Mouse (Mus musculus): ENCODE results near the gene Shisa5. TPM values are rescaled to one million over a fixed set of nuclear protein-coding genes. Genes with fewer than 3 reads are reported as not detected.

Shisa5 gene
- polyA plus RNA-seq (2016; fragmentation: Nextera tagmentation; extraction: Ambion mirVana): 58.6 and 60.4 TPM in 2 replicates

GRCm38 (mm10) chr9:109038086-109038895, at the start of gene Shisa5:
Shisa5 (plus strand) TSS chr9:109038565.
- peak within 1 kb of the TSS; percentile 63 for H3K4me3 ChIP-seq
- no peaks in the 10 kb centered on the region for H3K27me3 ChIP-seq
- WGBS: under 1% methylated on average over 27 of the region's 40 CpGs
- peak within 1 kb of the TSS; percentile 48; the same call in 1 of the 2 replicates for H3K27ac ChIP-seq
- peak within 1 kb of the TSS; percentile 61 for H3K4me2 ChIP-seq (replicated peaks)
- no peaks in the 10 kb centered on the region for H3K36me3 ChIP-seq
- H3K4me1 ChIP-seq: peaks cover 24% of the 10 kb centered on the region
- peak within 1 kb of the TSS; percentile 61 for H3K9ac ChIP-seq
- peak; percentile 88 for ATAC-seq (ENCODE audit: insufficient number of reproducible peaks, insufficient read depth, low FRiP score, low TSS enrichment)
- H3K9me3 ChIP-seq: no peaks in the 10 kb centered on the region

- Histone ChIP-seq H3K9ac (no peak overlapping the region), H3K4me3 (no peak overlapping the region), H3K4me2 (replicated peaks) (no peak overlapping the region), H3K27ac (peak overlapping the region; percentile 84; the same call in 1 of the 2 replicates), H3K9me3 (no peaks in the 10 kb centered on the region), H3K36me3 (no peaks in the 10 kb centered on the region), H3K27me3 (no peaks in the 10 kb centered on the region), H3K4me1 (peaks cover 18% of the 10 kb centered on the region)
- no peak for ATAC-seq (ENCODE audit: insufficient number of reproducible peaks, insufficient read depth, low FRiP score, low TSS enrichment)
- WGBS: 79% methylated on average over 4 of the region's 4 CpGs
These were observed 48.4 kb upstream of the Shisa5 start for GRCm38 (mm10) chr9:108989802-108990461.

- no peaks in the 10 kb centered on the region for H3K9me3 ChIP-seq
- 32% methylated on average over 7 of the region's 7 CpGs for WGBS
These were observed 47.9 kb upstream of the Shisa5 start for GRCm38 (mm10) chr9:108990462-108990820.

GRCm38 (mm10) chr9:108991428-108992084, 46.8 kb upstream of the Shisa5 start, which contains the start of gene Pfkfb4:
Pfkfb4 (plus strand) TSS chr9:108991778.
- no peaks in the 10 kb centered on the region for H3K9me3 ChIP-seq
- H3K36me3 ChIP-seq: no peaks in the 10 kb centered on the region
- no peaks in the 10 kb centered on the region for H3K27me3 ChIP-seq
- H3K4me3 ChIP-seq: peak within 1 kb of the TSS; percentile 64
- 1% methylated on average over 31 of the region's 31 CpGs for WGBS
- H3K4me2 ChIP-seq (replicated peaks): peak within 1 kb of the TSS; percentile 64
- H3K27ac ChIP-seq: peak within 1 kb of the TSS; percentile 84
- peak within 1 kb of the TSS; percentile 60 for H3K9ac ChIP-seq
- ATAC-seq (ENCODE audit: insufficient number of reproducible peaks, insufficient read depth, low FRiP score, low TSS enrichment): peak; percentile 93
- H3K4me1 ChIP-seq: peaks cover 23% of the 10 kb centered on the region

More at GRCm38 (mm10) chr9:108990462-108990820, 47.9 kb upstream of the Shisa5 start:
- Histone ChIP-seq H3K4me2 (replicated peaks) (no peak overlapping the region), H3K9ac (no peak overlapping the region), H3K4me3 (no peak overlapping the region), H3K27me3 (no peaks in the 10 kb centered on the region), H3K36me3 (no peaks in the 10 kb centered on the region), H3K4me1 (peaks cover 19% of the 10 kb centered on the region), H3K27ac (peak overlapping the region; percentile 84; the same call in 1 of the 2 replicates)
- no peak for ATAC-seq (ENCODE audit: insufficient number of reproducible peaks, insufficient read depth, low FRiP score, low TSS enrichment)

- Histone ChIP-seq H3K9me3 (no peaks in the 10 kb centered on the region), H3K27me3 (no peaks in the 10 kb centered on the region), H3K9ac (peak overlapping the region; percentile 60), H3K36me3 (no peaks in the 10 kb centered on the region), H3K4me1 (peaks cover 23% of the 10 kb centered on the region), H3K4me3 (peak overlapping the region; percentile 64), H3K4me2 (replicated peaks) (peak overlapping the region; percentile 64), H3K27ac (no peak overlapping the region; the same call in 1 of the 2 replicates)
- WGBS: 10% methylated on average over 18 of the region's 18 CpGs
- no peak; the same call in none of the 2 replicates for ATAC-seq (ENCODE audit: insufficient number of reproducible peaks, insufficient read depth, low FRiP score, low TSS enrichment)
These were observed 46.3 kb upstream of the Shisa5 start for GRCm38 (mm10) chr9:108992085-108992469.

- no peak overlapping the region for H3K9ac ChIP-seq
- H3K27me3 ChIP-seq: no peaks in the 10 kb centered on the region
- no peak overlapping the region for H3K27ac ChIP-seq
- ATAC-seq (ENCODE audit: insufficient number of reproducible peaks, insufficient read depth, low FRiP score, low TSS enrichment): no peak
- peaks cover 23% of the 10 kb centered on the region for H3K4me1 ChIP-seq
- peak overlapping the region; percentile 64 for H3K4me3 ChIP-seq
- no peaks in the 10 kb centered on the region for H3K36me3 ChIP-seq
- no peaks in the 10 kb centered on the region for H3K9me3 ChIP-seq
- H3K4me2 ChIP-seq (replicated peaks): peak overlapping the region; percentile 64
- 82% methylated on average over 9 of the region's 9 CpGs for WGBS
These were observed 45.6 kb upstream of the Shisa5 start for GRCm38 (mm10) chr9:108992620-108993361.

- Histone ChIP-seq H3K36me3 (no peaks in the 10 kb centered on the region), H3K4me1 (peaks cover 16% of the 10 kb centered on the region), H3K9ac (no peak overlapping the region), H3K4me2 (replicated peaks) (no peak overlapping the region), H3K9me3 (no peaks in the 10 kb centered on the region), H3K4me3 (no peak overlapping the region), H3K27ac (no peak overlapping the region), H3K27me3 (no peaks in the 10 kb centered on the region)
- WGBS: 84% methylated on average over 9 of the region's 9 CpGs
- ATAC-seq (ENCODE audit: insufficient number of reproducible peaks, insufficient read depth, low FRiP score, low TSS enrichment): no peak
These were observed 42.0 kb upstream of the Shisa5 start for GRCm38 (mm10) chr9:108996411-108996810.

GRCm38 (mm10) chr9:108998287-108999166, 39.8 kb upstream of the Shisa5 start:
- ATAC-seq (ENCODE audit: insufficient number of reproducible peaks, insufficient read depth, low FRiP score, low TSS enrichment): no peak
- H3K4me3 ChIP-seq: no peak overlapping the region
- no peaks in the 10 kb centered on the region for H3K27me3 ChIP-seq
- 0 out of 2 replicates have a peak, but pooled peaks cover 5% of the 10 kb centered on the region for H3K4me1 ChIP-seq
- H3K36me3 ChIP-seq: peaks cover 5% of the 10 kb centered on the region; the same call in 1 of the 2 replicates
- no peak overlapping the region for H3K9ac ChIP-seq
- 82% methylated on average over 19 of the region's 19 CpGs for whole genome bisulfite sequencing
- H3K27ac ChIP-seq: no peak overlapping the region
- no peak overlapping the region for H3K4me2 ChIP-seq (replicated peaks)
- H3K9me3 ChIP-seq: no peaks in the 10 kb centered on the region

GRCm38 (mm10) chr9:108999167-108999526, 39.2 kb upstream of the Shisa5 start:
- no peak for ATAC-seq (ENCODE audit: insufficient number of reproducible peaks, insufficient read depth, low FRiP score, low TSS enrichment)
- WGBS: 81% methylated on average over 4 of the region's 4 CpGs
- H3K4me3 ChIP-seq: no peak overlapping the region
- 0 out of 2 replicates have a peak, but pooled peaks cover 5% of the 10 kb centered on the region for H3K4me1 ChIP-seq
- H3K27ac ChIP-seq: no peak overlapping the region
- H3K36me3 ChIP-seq: peaks cover 5% of the 10 kb centered on the region; the same call in 1 of the 2 replicates
- H3K9me3 ChIP-seq: no peaks in the 10 kb centered on the region
- no peaks in the 10 kb centered on the region for H3K27me3 ChIP-seq
- H3K4me2 ChIP-seq (replicated peaks): no peak overlapping the region
- no peak overlapping the region for H3K9ac ChIP-seq

GRCm38 (mm10) chr9:109000726-109001125, 37.6 kb upstream of the Shisa5 start:
- Histone ChIP-seq H3K27ac (no peak overlapping the region), H3K9ac (no peak overlapping the region), H3K27me3 (no peaks in the 10 kb centered on the region), H3K4me1 (0 out of 2 replicates have a peak, but pooled peaks cover 1% of the 10 kb centered on the region), H3K36me3 (peaks cover 5% of the 10 kb centered on the region), H3K4me2 (replicated peaks) (no peak overlapping the region), H3K9me3 (no peaks in the 10 kb centered on the region), H3K4me3 (no peak overlapping the region)
- 7% methylated on average over 3 of the region's 3 CpGs for WGBS
- no peak for ATAC-seq (ENCODE audit: insufficient number of reproducible peaks, insufficient read depth, low FRiP score, low TSS enrichment)
